Mouse (Mus musculus): Measurements from ENCODE around the gene Vmn2r86.
"Not testable (repeated sequence)": the region's sequence is repeated elsewhere in the genome, so short reads cannot be mapped to it uniquely, and the experiment has no call there.

The Vmn2r86 gene

GRCm38 (mm10) chr10:130455950-130456349, at the start of gene Vmn2r86:
Gene Vmn2r86, minus strand, starts transcription at chr10:130456050.
- not testable (repeated sequence) for DNase-seq (ENCODE audit: low spot score in 2 of 2)

- no peak for DNase-seq (ENCODE audit: low spot score in 2 of 2)
Measured at GRCm38 (mm10) chr10:130497296-130497695, 41.4 kb upstream of the Vmn2r86 start, which contains the start of gene Vmn2r87. Gene Vmn2r87, minus strand, starts transcription at chr10:130497396.

- no peak for DNase-seq (ENCODE audit: low spot score in 2 of 2)
Measured at GRCm38 (mm10) chr10:130470311-130470760, 14.5 kb upstream of the Vmn2r86 start.

GRCm38 (mm10) chr10:130444776-130445175, 11.1 kb downstream of the Vmn2r86 start:
- no peak for DNase-seq (ENCODE audit: low spot score in 2 of 2)

GRCm38 (mm10) chr10:130434185-130434898, 21.5 kb downstream of the Vmn2r86 start:
- not testable (repeated sequence) for DNase-seq (ENCODE audit: low spot score in 2 of 2)

- DNase-seq (ENCODE audit: low spot score in 2 of 2): not testable (repeated sequence)
Measured at GRCm38 (mm10) chr10:130429603-130430002, 26.2 kb downstream of the Vmn2r86 start, which contains the start of gene Vmn2r85. Gene Vmn2r85, minus strand, starts transcription at chr10:130429703.

GRCm38 (mm10) chr10:130422368-130422767, 33.5 kb downstream of the Vmn2r86 start:
- DNase-seq (ENCODE audit: low spot score in 2 of 2): not testable (repeated sequence)

- DNase-seq (ENCODE audit: low spot score in 2 of 2): no peak
Measured at GRCm38 (mm10) chr10:130420401-130420800, 35.4 kb downstream of the Vmn2r86 start.

- not testable (repeated sequence) for DNase-seq (ENCODE audit: low spot score in 2 of 2)
Measured at GRCm38 (mm10) chr10:130419954-130420353, 35.9 kb downstream of the Vmn2r86 start.

GRCm38 (mm10) chr10:130416352-130416751, 39.5 kb downstream of the Vmn2r86 start:
- DNase-seq (ENCODE audit: low spot score in 2 of 2): not testable (repeated sequence)

GRCm38 (mm10) chr10:130412167-130412698, 43.6 kb downstream of the Vmn2r86 start:
- DNase-seq (ENCODE audit: low spot score in 2 of 2): not testable (repeated sequence)

- no peak for DNase-seq (ENCODE audit: low spot score in 2 of 2)
Measured at GRCm38 (mm10) chr10:130394232-130394631, 61.6 kb downstream of the Vmn2r86 start, which contains the start of gene Vmn2r84. Gene Vmn2r84, minus strand, starts transcription at chr10:130394332.

Data from thymus, postnatal 10 days (tissue).